9 mouse cellular contexts compared by ENCODE assay signal in genomic region chrX:105151872-105152461, GRCm38 (mm10). TPM values are rescaled to one million over a fixed set of nuclear protein-coding genes. Genes with fewer than 3 reads are reported as not detected.
DNase-seq lines count a peak whose midpoint lies in the region; ATAC-seq and TF ChIP-seq lines count a peak whose summit lies in the region.
"Had no signal": no experiment of that assay in that cellular context is flagged by ENCODE, and none has a peak within 500 bp of the region (broad histone marks: within the 10 kb centered on the region; RNA-seq: fewer than 3 reads in every experiment).

No protein-coding gene starts in this region.

- no peak for TF ChIP-seq POLR2A in heart, adult 2 months (IDR thresholded peaks at IDR 0.05; ENCODE audit: insufficient read depth, low read depth, low read length)

- H3K36me3 ChIP-seq in heart, embryonic 10.5 days = no peaks in the 10 kb centered on the region
- no peaks in the 10 kb centered on the region for H3K36me3 ChIP-seq in heart, adult 2 months (ENCODE audit: control insufficient read depth, insufficient read depth, low read length)
- no peaks in the 10 kb centered on the region for H3K36me3 ChIP-seq in intestine, postnatal 0 days (ENCODE audit: control insufficient read depth, insufficient read depth)

- H3K9ac ChIP-seq in heart, adult 2 months (ENCODE audit: low read depth, low read length) = no peak overlapping the region
- no peak overlapping the region for H3K9ac ChIP-seq in intestine, postnatal 0 days (ENCODE audit: low read depth, low read length)

- 37% methylated on average over 26 of the region's 26 CpGs for WGBS in heart, embryonic 10.5 days
- 30% methylated on average over 21 of the region's 26 CpGs for WGBS in heart, adult 2 months
- WGBS in intestine, postnatal 0 days = 52% methylated on average over 26 of the region's 26 CpGs

- H3K27ac ChIP-seq in heart, embryonic 10.5 days = no peak overlapping the region
- no peak overlapping the region for H3K27ac ChIP-seq in heart, adult 2 months
- no peak overlapping the region for H3K27ac ChIP-seq in intestine, postnatal 0 days (ENCODE audit: low read depth, low read length)

- peaks cover 34% of the 10 kb centered on the region for H3K27me3 ChIP-seq in heart, embryonic 10.5 days (ENCODE audit: insufficient read depth, poor library complexity, severe bottlenecking)
- no peaks in the 10 kb centered on the region for H3K27me3 ChIP-seq in heart, adult 2 months (ENCODE audit: control insufficient read depth, insufficient read depth, low read length)
- H3K27me3 ChIP-seq in intestine, postnatal 0 days (replicated peaks; ENCODE audit: control insufficient read depth, insufficient read depth, low read length) = no peaks in the 10 kb centered on the region

- intact Hi-C loops in heart, adult 2 months (cut with DNase I) = no loop called here

- no peak for ATAC-seq in intestine, postnatal 0 days

- no peaks in the 10 kb centered on the region for H3K9me3 ChIP-seq in heart, embryonic 10.5 days
- H3K9me3 ChIP-seq in intestine, postnatal 0 days (ENCODE audit: control insufficient read depth) = no peaks in the 10 kb centered on the region

- TF ChIP-seq EP300 in heart, adult 2 months (IDR thresholded peaks at IDR 0.05; ENCODE audit: insufficient read depth, low read depth, low read length) = no peak

- H3K4me3 ChIP-seq in heart, embryonic 10.5 days = peak overlapping the region; percentile 47
- H3K4me3 ChIP-seq in heart, adult 2 months = no peak overlapping the region
- H3K4me3 ChIP-seq in intestine, postnatal 0 days (ENCODE audit: low read depth, low read length) = no peak overlapping the region

- no peaks in the 10 kb centered on the region for H3K4me1 ChIP-seq in heart, embryonic 10.5 days
- H3K4me1 ChIP-seq in heart, adult 2 months (ENCODE audit: control insufficient read depth, insufficient read depth, low read length) = no peaks in the 10 kb centered on the region
- no peaks in the 10 kb centered on the region for H3K4me1 ChIP-seq in intestine, postnatal 0 days (replicated peaks; ENCODE audit: control insufficient read depth, insufficient read depth, low read length)

- DNase-seq in heart, embryonic 10.5 days (ENCODE audit: low spot score) = no peak
- DNase-seq in heart, adult 2 months = no peak
- DNase-seq in right cerebral cortex, postnatal 4 days = peak; percentile 3
- DNase-seq in right cerebral cortex, adult 18-20 months = no peak
- DNase-seq in retina, postnatal 1 day = peak; percentile 10
- DNase-seq in thymus, postnatal 0 days (ENCODE audit: low spot score) = no peak
- DNase-seq in cerebellum, adult 18-20 months = no peak
- DNase-seq: kidney, postnatal 4 days had no signal

- H3K4me2 ChIP-seq in intestine, postnatal 0 days (replicated peaks; ENCODE audit: low read depth) = peak overlapping the region; percentile 38; the same call in 1 of the 2 replicates

- no peak for TF ChIP-seq CTCF in heart, adult 2 months (IDR thresholded peaks at IDR 0.05)
- TF ChIP-seq CTCF in intestine, postnatal 0 days (IDR thresholded peaks at IDR 0.05; ENCODE audit: low read depth) = no peak

- H3K79me2 ChIP-seq in heart, adult 2 months (replicated peaks; ENCODE audit: control insufficient read depth, insufficient read depth, low read length) = no peaks in the 10 kb centered on the region

RNA-seq across cellular contexts. Expression of gene Magee1, which starts 31.8 kb away (rescaled TPM):
- polyA plus RNA-seq in heart, embryonic 10.5 days (2016; fragmentation: Nextera tagmentation; extraction: Ambion mirVana) = 14.7 and 15.0 TPM in 2 replicates
- total RNA-seq in heart, adult 2 months (2021) = 1 to 10 TPM; 3.5 to 5.0 TPM
- polyA plus RNA-seq in heart, adult 2 months (2012; rRNA removed) = 3.6 and 3.9 TPM in 2 replicates
- 6.2 and 6.7 TPM in 2 replicates for polyA plus RNA-seq in intestine, postnatal 0 days (2015; fragmentation: Nextera tagmentation; extraction: Ambion mirVana)
- polyA plus RNA-seq in thymus, postnatal 0 days (2015; fragmentation: Nextera tagmentation; extraction: Ambion mirVana) = 3.6 and 4.3 TPM in 2 replicates

Comparison
In these comparisons a context has a peak if more than half of its experiments do, and no peak if none do; other contexts are left out.
1. DNase-seq: peak in right cerebral cortex, postnatal 4 days (single experiment) and retina, postnatal 1 day (single experiment); none in heart, embryonic 10.5 days (single experiment), heart, adult 2 months (0 of 2), right cerebral cortex, adult 18-20 months (single experiment), thymus, postnatal 0 days (single experiment) and cerebellum, adult 18-20 months (0 of 2).